Mouse (Mus musculus): Measurements from ENCODE around the gene Myo6. TPM values are rescaled to one million over a fixed set of nuclear protein-coding genes. Genes with fewer than 3 reads are reported as not detected.

Myo6 gene
- polyA plus RNA-seq, 1 experiment from 2014 or later: 16.2 TPM

DNA sequence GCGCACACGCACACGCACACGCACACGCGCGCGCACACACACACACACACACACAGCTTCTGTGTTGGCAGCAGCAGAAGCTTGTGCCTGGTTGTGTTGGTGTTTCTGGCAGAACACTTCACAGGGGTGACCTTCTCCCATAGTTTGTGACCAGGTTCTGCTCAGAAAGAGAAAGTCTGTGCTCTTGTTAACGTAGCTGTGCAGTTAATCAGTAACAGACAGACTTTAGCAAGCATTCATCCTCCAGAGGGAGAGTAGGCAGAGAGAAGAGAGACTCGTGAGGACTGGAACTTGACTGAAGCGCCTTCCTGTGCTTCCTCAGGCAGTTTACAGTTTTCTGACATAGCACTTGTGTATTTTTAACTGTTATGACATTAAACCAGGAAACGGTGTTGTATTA lies 45.3 kb downstream of the Myo6 start:
- no peak overlapping the region for H3K4me3 ChIP-seq (ENCODE audit: low read depth, low read length)
- WGBS: 79% methylated on average over 12 of the region's 12 CpGs
- no peaks in the 10 kb centered on the region for H3K4me1 ChIP-seq (replicated peaks; ENCODE audit: control insufficient read depth, insufficient read depth, low read length)
- H3K9ac ChIP-seq (ENCODE audit: low read depth, low read length): no peak overlapping the region
- no peaks in the 10 kb centered on the region for H3K36me3 ChIP-seq (ENCODE audit: control insufficient read depth, insufficient read depth, low read length)
- no peaks in the 10 kb centered on the region for H3K27me3 ChIP-seq (ENCODE audit: control insufficient read depth, insufficient read depth, low read length)
- H3K9me3 ChIP-seq (ENCODE audit: control insufficient read depth, low read length): no peaks in the 10 kb centered on the region
- ATAC-seq (ENCODE audit: low FRiP score) (no peak), DNase-seq (ENCODE audit: low spot score) (no peak)
- H3K4me2 ChIP-seq (replicated peaks; ENCODE audit: low read depth, low read length): no peak overlapping the region
- no peak overlapping the region for H3K27ac ChIP-seq (ENCODE audit: low read depth, low read length)

DNA sequence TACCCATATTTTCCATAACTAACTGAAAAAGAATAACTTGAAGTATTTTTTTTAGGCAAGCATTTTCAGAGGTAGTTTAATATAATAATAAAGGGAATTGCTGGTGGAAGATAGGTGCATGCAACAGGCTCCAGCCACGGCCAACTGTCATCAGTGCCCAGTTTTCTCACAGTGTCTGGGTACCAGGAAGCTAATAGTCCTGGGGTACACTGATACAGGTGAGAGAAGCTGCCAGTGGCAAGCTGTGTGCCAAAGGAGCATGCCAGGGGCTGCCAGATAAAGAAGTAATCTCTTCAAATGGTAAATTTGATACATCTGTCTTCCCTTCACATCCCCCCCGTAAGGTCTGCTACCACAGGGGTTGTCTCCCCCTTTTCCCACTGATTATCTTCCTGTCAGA lies 48.6 kb downstream of the Myo6 start:
- ATAC-seq (ENCODE audit: low FRiP score) (no peak), DNase-seq (ENCODE audit: low spot score) (no peak)
- H3K36me3 ChIP-seq (ENCODE audit: control insufficient read depth, insufficient read depth, low read length): no peaks in the 10 kb centered on the region
- H3K4me1 ChIP-seq (replicated peaks; ENCODE audit: control insufficient read depth, insufficient read depth, low read length): no peaks in the 10 kb centered on the region
- H3K9ac ChIP-seq (ENCODE audit: low read depth, low read length): no peak overlapping the region
- whole genome bisulfite sequencing: 81% methylated on average over 2 of the region's 2 CpGs
- no peaks in the 10 kb centered on the region for H3K27me3 ChIP-seq (ENCODE audit: control insufficient read depth, insufficient read depth, low read length)
- no peak overlapping the region for H3K4me3 ChIP-seq (ENCODE audit: low read depth, low read length)
- H3K27ac ChIP-seq (ENCODE audit: low read depth, low read length): no peak overlapping the region
- no peak overlapping the region for H3K4me2 ChIP-seq (replicated peaks; ENCODE audit: low read depth, low read length)
- H3K9me3 ChIP-seq (ENCODE audit: control insufficient read depth, low read length): no peaks in the 10 kb centered on the region

DNA sequence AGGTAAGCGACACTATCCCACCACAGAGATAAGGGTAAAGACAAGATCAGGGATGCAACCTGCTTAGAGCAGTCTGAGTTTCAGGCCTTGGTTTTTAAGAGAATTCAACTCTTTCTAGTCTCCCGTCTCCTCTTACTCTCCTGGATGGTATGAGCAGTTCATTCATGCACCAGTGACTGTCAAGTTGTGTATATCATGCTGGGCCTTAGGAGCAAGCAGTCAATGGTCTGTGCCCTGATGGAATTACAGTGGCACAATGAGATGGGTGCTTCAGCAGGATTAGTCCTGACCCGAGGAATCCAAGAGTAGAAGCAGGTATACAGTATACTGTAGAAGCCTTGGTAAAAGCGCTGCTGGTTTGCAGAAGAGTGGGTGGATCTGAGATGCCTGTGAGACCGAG lies 50.7 kb downstream of the Myo6 start:
- no peaks in the 10 kb centered on the region for H3K9me3 ChIP-seq (ENCODE audit: control insufficient read depth, low read length)
- no peak overlapping the region for H3K9ac ChIP-seq (ENCODE audit: low read depth, low read length)
- no peak overlapping the region for H3K4me3 ChIP-seq (ENCODE audit: low read depth, low read length)
- H3K4me2 ChIP-seq (replicated peaks; ENCODE audit: low read depth, low read length): no peak overlapping the region
- WGBS: 93% methylated on average over 5 of the region's 5 CpGs
- H3K36me3 ChIP-seq (ENCODE audit: control insufficient read depth, insufficient read depth, low read length): no peaks in the 10 kb centered on the region
- DNase-seq (ENCODE audit: low spot score): no peak
- H3K27me3 ChIP-seq (ENCODE audit: control insufficient read depth, insufficient read depth, low read length): no peaks in the 10 kb centered on the region
- ATAC-seq (ENCODE audit: low FRiP score): no peak
- no peaks in the 10 kb centered on the region for H3K4me1 ChIP-seq (replicated peaks; ENCODE audit: control insufficient read depth, insufficient read depth, low read length)
- no peak overlapping the region for H3K27ac ChIP-seq (ENCODE audit: low read depth, low read length)

DNA sequence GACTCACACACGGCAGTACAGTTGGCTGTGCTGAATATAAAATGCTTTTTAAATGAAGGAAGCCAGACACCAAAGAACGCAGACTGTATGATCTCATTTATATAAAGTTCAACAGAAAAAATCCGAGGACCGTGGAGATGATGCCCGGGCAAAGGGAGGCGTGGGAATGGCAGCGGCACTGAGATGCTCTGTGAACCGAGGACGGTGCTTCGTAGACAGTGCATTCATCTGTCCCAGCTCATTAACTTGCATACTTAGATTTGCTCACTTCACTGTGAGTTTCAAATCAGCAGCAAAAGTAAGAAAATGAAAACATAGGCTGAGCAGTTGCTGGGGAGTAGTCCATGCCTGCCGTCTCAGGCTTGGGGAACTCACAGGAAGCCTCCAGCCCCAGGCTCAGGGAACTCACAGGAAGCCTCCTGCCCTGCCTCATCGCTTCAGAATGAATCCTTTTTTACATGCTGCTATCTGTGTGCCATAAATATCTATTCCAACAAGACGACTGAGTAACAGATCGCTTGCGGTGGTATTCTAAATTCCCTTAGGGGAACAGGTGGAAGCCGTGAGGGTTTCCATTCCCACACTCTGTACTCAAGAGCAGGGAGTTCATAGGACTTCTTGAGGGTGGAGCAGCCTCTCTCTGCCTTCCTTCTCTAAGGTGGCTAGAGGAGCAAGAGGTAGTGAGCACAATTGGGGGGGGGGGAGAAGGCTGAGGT lies 52.1 kb downstream of the Myo6 start:
- Histone ChIP-seq H3K27ac (ENCODE audit: low read depth, low read length) (no peak overlapping the region), H3K4me3 (ENCODE audit: low read depth, low read length) (no peak overlapping the region), H3K27me3 (ENCODE audit: control insufficient read depth, insufficient read depth, low read length) (no peaks in the 10 kb centered on the region), H3K4me2 (replicated peaks; ENCODE audit: low read depth, low read length) (no peak overlapping the region), H3K36me3 (ENCODE audit: control insufficient read depth, insufficient read depth, low read length) (no peaks in the 10 kb centered on the region), H3K9ac (ENCODE audit: low read depth, low read length) (no peak overlapping the region), H3K9me3 (ENCODE audit: control insufficient read depth, low read length) (no peaks in the 10 kb centered on the region), H3K4me1 (replicated peaks; ENCODE audit: control insufficient read depth, insufficient read depth, low read length) (no peaks in the 10 kb centered on the region)
- DNase-seq (ENCODE audit: low spot score) (no peak), ATAC-seq (ENCODE audit: low FRiP score) (no peak)
- WGBS: 83% methylated on average over 16 of the region's 16 CpGs

DNA sequence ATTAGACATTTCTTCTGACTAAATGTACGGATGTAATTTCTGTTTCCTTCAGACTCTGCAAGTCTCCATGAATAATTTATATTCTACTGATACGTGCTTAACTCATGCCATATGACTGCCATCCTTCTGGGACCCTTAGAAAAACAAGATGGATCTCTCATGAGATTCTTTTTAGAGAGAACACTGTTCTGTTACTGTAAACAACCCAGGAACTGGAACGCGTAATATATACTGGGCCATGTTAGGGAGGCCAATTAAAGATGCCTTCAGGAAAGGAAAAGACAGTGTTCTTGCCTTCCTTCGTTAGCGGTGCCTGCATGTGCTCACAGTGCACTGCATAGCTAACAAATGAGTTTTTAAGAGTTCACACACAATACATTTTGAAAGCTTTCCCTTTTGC lies 53.9 kb downstream of the Myo6 start:
- no peak for DNase-seq (ENCODE audit: low spot score)
- H3K9ac ChIP-seq (ENCODE audit: low read depth, low read length): no peak overlapping the region

DNA sequence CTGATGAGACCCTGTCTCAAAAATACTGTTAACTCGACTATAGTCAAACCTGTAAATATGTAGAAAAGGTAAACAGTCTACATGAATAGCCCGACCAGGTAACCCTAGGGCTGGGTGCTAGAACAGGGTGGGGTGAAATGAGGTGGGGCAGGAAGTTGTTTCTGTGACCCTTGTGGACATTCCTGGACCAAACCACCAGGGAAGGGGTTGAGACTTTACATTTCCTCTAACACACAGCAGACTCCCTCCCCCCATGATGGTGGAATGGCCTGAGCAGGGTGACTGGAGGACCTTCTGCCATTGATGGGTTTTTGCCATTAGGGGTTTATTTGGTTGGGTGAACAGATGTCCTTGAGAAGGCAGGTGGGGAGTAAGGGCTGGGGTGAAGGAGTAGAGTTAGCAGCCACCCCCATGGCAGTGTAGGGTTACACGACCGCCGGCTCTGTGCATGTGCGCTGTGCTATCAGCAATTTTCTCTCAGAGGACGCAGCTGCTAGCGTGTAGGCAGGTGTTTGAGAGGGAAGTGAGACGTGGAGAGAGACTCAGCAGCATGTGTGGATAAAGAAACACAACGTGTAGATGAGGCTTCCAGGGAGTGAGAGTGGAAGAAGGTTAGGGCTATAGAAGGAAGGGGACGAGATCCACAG lies 59.3 kb downstream of the Myo6 start:
- no peak overlapping the region for H3K4me2 ChIP-seq (replicated peaks; ENCODE audit: low read depth, low read length)
- H3K27me3 ChIP-seq (ENCODE audit: control insufficient read depth, insufficient read depth, low read length): no peaks in the 10 kb centered on the region
- H3K9me3 ChIP-seq (ENCODE audit: control insufficient read depth, low read length): no peaks in the 10 kb centered on the region
- no peak overlapping the region for H3K9ac ChIP-seq (ENCODE audit: low read depth, low read length)
- no peaks in the 10 kb centered on the region for H3K36me3 ChIP-seq (ENCODE audit: control insufficient read depth, insufficient read depth, low read length)
- H3K4me1 ChIP-seq (replicated peaks; ENCODE audit: control insufficient read depth, insufficient read depth, low read length): no peaks in the 10 kb centered on the region
- DNase-seq (ENCODE audit: low spot score) (no peak), ATAC-seq (ENCODE audit: low FRiP score) (no peak)
- H3K27ac ChIP-seq (ENCODE audit: low read depth, low read length): no peak overlapping the region
- 78% methylated on average over 11 of the region's 11 CpGs for WGBS
- H3K4me3 ChIP-seq (ENCODE audit: low read depth, low read length): no peak overlapping the region

More for the DNA sequence above, 53.9 kb downstream of the Myo6 start:
- Histone ChIP-seq H3K4me1 (replicated peaks; ENCODE audit: control insufficient read depth, insufficient read depth, low read length) (no peaks in the 10 kb centered on the region), H3K27ac (ENCODE audit: low read depth, low read length) (no peak overlapping the region), H3K4me2 (replicated peaks; ENCODE audit: low read depth, low read length) (no peak overlapping the region), H3K27me3 (ENCODE audit: control insufficient read depth, insufficient read depth, low read length) (no peaks in the 10 kb centered on the region), H3K9me3 (ENCODE audit: control insufficient read depth, low read length) (no peaks in the 10 kb centered on the region), H3K36me3 (ENCODE audit: control insufficient read depth, insufficient read depth, low read length) (no peaks in the 10 kb centered on the region), H3K4me3 (ENCODE audit: low read depth, low read length) (no peak overlapping the region)
- WGBS: 72% methylated on average over 6 of the region's 6 CpGs
- ATAC-seq (ENCODE audit: low FRiP score): no peak

DNA sequence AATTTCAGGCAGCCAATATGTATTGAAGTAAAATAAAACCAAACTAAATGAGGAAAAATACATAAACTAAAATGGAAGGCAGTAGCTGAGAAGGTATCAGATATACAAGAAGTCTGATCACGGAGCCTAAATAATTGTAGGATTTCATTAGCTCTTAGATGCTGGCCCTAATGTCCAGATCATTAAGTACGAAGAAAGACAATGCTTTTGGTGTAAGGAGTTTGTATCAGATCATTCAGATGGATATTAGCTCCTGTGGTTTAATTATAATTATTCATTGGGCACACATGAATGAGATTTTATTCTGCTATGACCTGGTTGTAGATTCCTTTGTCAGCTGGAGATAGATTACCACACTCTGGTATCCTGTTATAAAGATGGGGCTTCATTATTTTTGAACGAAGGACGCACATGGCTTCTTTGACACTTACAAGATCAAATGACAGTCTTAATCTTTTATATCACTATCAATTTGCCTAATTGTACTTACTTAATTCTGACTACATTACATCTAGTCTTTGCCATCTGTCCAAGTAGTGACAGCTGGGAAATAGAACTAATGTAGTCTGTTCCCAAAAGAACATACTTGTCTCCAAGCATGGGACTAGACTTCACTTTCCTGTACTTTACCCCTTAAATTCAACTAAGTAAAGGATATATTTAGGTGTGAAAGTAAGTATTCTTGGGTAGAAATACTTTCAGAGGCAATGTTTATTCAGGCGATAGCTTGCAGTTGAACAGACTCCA lies 61.9 kb downstream of the Myo6 start:
- Histone ChIP-seq H3K9me3 (ENCODE audit: control insufficient read depth, low read length) (no peaks in the 10 kb centered on the region), H3K4me1 (replicated peaks; ENCODE audit: control insufficient read depth, insufficient read depth, low read length) (no peaks in the 10 kb centered on the region), H3K27me3 (ENCODE audit: control insufficient read depth, insufficient read depth, low read length) (no peaks in the 10 kb centered on the region), H3K4me2 (replicated peaks; ENCODE audit: low read depth, low read length) (no peak overlapping the region), H3K9ac (ENCODE audit: low read depth, low read length) (no peak overlapping the region), H3K36me3 (ENCODE audit: control insufficient read depth, insufficient read depth, low read length) (no peaks in the 10 kb centered on the region), H3K4me3 (ENCODE audit: low read depth, low read length) (no peak overlapping the region), H3K27ac (ENCODE audit: low read depth, low read length) (no peak overlapping the region)
- 63% methylated on average over 5 of the region's 5 CpGs for WGBS
- ATAC-seq (ENCODE audit: low FRiP score): peak; percentile 49
- no peak for DNase-seq (ENCODE audit: low spot score)

DNA sequence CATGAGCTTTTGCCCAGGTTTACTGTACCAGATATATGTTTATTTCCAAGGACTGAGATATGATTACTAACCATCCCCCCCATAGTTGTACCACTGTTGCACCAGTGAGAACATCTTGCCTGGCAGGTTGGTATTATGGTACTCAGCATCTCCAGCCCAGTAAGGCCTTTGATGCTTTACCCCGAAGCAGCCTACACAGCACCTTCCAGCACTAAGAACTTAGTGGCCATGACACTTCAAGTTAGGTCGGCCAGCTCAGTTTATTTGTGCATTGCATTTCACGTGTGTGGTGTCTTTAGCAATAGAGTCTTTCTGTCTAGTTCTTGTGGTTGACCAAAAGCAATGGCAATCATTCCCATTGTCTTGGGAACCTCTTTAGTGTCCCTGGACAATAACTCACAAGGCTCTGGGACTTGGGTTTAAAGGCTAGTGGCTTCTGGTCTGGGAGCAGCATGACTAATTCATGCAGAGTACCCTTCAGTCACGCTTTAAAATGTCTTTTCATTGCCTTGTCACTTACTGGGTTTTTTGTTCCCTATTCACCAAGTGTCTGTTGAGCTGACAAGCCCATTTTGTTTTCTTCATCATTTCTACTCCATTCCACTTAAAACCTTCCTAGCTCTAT lies 69.1 kb downstream of the Myo6 start:
- WGBS: 36% methylated on average over 4 of the region's 4 CpGs
- ATAC-seq (ENCODE audit: low FRiP score) (peak; percentile 92), DNase-seq (ENCODE audit: low spot score) (peak; percentile 32)
- H3K36me3 ChIP-seq (ENCODE audit: control insufficient read depth, insufficient read depth, low read length): no peaks in the 10 kb centered on the region
- no peak overlapping the region for H3K9ac ChIP-seq (ENCODE audit: low read depth, low read length)
- no peaks in the 10 kb centered on the region for H3K4me1 ChIP-seq (replicated peaks; ENCODE audit: control insufficient read depth, insufficient read depth, low read length)
- H3K27ac ChIP-seq (ENCODE audit: low read depth, low read length): no peak overlapping the region
- H3K4me2 ChIP-seq (replicated peaks; ENCODE audit: low read depth, low read length): no peak overlapping the region
- H3K4me3 ChIP-seq (ENCODE audit: low read depth, low read length): no peak overlapping the region
- H3K27me3 ChIP-seq (ENCODE audit: control insufficient read depth, insufficient read depth, low read length): no peaks in the 10 kb centered on the region
- no peaks in the 10 kb centered on the region for H3K9me3 ChIP-seq (ENCODE audit: control insufficient read depth, low read length)
